Mouse (Mus musculus): Measurements from ENCODE around the gene Ampd3. TPM values are rescaled to one million over a fixed set of nuclear protein-coding genes. Genes with fewer than 3 reads are reported as not detected.
A peak's percentile ranks its signal among the peaks of the same experiment; 100 is the strongest.

The Ampd3 gene
- polyA plus RNA-seq, 1 experiment from 2014 or later, result 11.9 TPM

DNA sequence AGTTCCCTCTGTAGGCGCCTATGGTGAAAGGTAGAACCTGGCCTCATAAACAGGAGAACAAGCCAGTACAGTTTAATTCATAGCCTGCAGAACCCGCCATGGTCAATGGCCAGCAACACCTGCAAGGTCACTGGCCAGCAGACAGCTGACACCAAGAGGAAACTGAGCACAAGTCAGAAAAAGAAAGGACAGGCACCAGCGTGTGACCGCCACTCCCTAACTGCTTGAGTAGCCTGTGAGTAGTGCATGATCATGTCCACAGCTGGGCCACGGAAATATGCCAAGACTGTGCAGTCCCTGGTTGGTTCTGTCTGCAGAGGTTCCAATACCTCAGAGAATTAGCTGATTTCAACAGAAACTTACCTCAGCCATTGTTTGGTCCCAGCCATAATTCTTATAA lies 26.0 kb upstream of the Ampd3 start:
- no peak overlapping the region for H3K4me3 ChIP-seq
- no peaks in the 10 kb centered on the region for H3K9me3 ChIP-seq
- no peak for ATAC-seq (ENCODE audit: low FRiP score, low read depth)
- H3K36me3 ChIP-seq, result no peaks in the 10 kb centered on the region
- no peaks in the 10 kb centered on the region for H3K27me3 ChIP-seq
- WGBS, result 89% methylated on average over 5 of the region's 5 CpGs
- H3K27ac ChIP-seq (replicated peaks), result no peak overlapping the region
- no peak overlapping the region for H3K4me2 ChIP-seq
- H3K4me1 ChIP-seq (replicated peaks), result peaks cover 22% of the 10 kb centered on the region
- no peak overlapping the region for H3K9ac ChIP-seq

DNA sequence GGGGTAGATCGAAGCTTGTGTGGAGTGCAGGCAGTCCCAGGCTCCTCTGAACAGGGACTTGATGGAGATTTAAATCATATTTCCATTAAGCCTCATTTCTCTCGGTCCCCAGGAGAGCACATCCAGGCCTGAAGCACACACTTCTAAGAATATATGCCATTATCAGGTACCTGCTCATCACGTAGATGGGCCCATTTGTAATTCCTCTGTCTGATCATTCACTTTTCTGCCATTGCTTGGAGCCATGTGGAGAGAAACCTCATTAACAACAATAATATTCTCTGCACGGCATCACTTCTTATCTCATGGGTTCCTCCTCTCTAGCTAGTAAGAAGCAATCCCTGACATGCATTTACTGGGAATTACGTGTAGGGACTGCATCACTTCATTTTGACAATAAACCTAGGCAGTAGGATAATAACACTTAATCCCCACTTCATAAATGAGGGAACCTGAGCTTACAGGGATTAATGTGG lies 21.9 kb upstream of the Ampd3 start:
- Histone ChIP-seq H3K4me2 (no peak overlapping the region), H3K4me3 (no peak overlapping the region), H3K9me3 (no peaks in the 10 kb centered on the region), H3K9ac (no peak overlapping the region), H3K27ac (replicated peaks) (0 out of 2 replicates have a peak overlapping the region, but pooled peaks have one; percentile 13), H3K4me1 (replicated peaks) (peaks cover under 1% of the 10 kb centered on the region; the same call in 1 of the 2 replicates), H3K36me3 (no peaks in the 10 kb centered on the region), H3K27me3 (no peaks in the 10 kb centered on the region)
- ATAC-seq (ENCODE audit: low FRiP score, low read depth), result 0 out of 2 replicates have a peak, but pooled peaks have one; percentile 64
- 53% methylated on average over 5 of the region's 5 CpGs for WGBS

DNA sequence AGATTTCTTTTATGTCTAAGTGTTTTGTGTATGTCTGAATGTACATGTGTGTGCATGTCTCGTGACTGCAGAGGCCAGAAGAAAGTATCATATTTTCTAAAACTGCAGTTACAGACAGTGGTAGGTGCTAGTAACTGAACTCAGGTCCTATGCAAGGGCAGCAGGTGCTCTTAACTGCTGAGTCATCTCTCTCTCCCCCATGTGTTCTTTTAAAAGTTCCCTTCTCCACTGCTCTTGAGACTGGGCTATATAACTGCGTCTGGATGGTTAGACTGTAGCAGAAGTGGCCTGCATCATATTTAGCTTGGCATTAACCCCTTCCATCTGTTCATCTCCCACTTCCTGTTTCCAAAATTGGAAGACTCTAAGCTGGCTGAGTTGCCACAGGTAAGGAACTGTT lies 21.2 kb upstream of the Ampd3 start:
- Histone ChIP-seq H3K27ac (replicated peaks) (no peak overlapping the region), H3K36me3 (no peaks in the 10 kb centered on the region), H3K27me3 (no peaks in the 10 kb centered on the region), H3K4me2 (no peak overlapping the region), H3K4me3 (no peak overlapping the region), H3K4me1 (replicated peaks) (no peaks in the 10 kb centered on the region), H3K9ac (no peak overlapping the region), H3K9me3 (no peaks in the 10 kb centered on the region)
- WGBS, result 63% methylated on average over 2 of the region's 2 CpGs
- no peak for ATAC-seq (ENCODE audit: low FRiP score, low read depth)

DNA sequence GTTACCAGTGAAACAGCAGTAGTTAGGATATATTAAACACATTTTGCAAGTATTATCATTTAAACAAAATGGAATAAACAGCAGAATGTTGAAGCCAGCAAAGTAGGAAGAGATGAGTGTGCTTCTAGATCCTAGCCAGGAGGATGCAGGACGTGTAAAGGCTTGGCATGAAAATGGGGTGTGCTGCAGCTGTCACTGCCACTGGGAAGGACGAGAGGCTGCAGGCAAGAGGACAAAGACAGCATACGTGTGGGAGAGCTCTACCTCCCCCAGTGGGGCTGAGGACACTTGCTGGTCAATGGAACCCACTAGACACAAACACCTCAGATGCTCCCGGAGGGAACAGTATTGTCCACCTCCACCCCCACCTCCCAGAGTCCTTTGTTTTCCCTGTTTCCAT lies 17.2 kb upstream of the Ampd3 start:
- no peaks in the 10 kb centered on the region for H3K27me3 ChIP-seq
- no peak overlapping the region for H3K27ac ChIP-seq (replicated peaks)
- H3K4me3 ChIP-seq, result no peak overlapping the region
- no peak overlapping the region for H3K4me2 ChIP-seq
- H3K36me3 ChIP-seq, result no peaks in the 10 kb centered on the region
- no peak for ATAC-seq (ENCODE audit: low FRiP score, low read depth)
- H3K9ac ChIP-seq, result no peak overlapping the region
- no peaks in the 10 kb centered on the region for H3K4me1 ChIP-seq (replicated peaks)
- 35% methylated on average over 4 of the region's 4 CpGs for WGBS
- H3K9me3 ChIP-seq, result no peaks in the 10 kb centered on the region

DNA sequence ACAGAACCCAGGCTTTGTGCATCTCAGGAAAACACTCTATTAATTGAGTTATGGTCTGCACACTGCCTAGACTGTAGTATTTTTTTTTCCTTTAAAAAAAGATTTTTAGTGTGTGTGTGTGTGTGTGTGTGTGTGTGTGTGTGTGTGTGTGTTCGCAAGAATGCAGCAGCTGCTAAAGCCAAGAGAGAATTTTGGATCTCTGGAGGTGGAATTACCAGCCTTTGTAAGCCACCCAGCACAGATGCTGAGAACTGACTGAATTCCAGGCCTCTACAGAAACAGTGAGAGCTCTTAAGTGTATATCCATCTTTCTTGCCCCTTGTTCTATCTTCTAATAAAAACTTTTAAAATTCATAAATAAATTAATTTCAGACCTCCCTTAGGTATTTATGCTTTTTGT lies 16.4 kb upstream of the Ampd3 start:
- ATAC-seq (ENCODE audit: low FRiP score, low read depth), result no peak
- WGBS, result 86% methylated on average over 1 of the region's 1 CpGs

DNA sequence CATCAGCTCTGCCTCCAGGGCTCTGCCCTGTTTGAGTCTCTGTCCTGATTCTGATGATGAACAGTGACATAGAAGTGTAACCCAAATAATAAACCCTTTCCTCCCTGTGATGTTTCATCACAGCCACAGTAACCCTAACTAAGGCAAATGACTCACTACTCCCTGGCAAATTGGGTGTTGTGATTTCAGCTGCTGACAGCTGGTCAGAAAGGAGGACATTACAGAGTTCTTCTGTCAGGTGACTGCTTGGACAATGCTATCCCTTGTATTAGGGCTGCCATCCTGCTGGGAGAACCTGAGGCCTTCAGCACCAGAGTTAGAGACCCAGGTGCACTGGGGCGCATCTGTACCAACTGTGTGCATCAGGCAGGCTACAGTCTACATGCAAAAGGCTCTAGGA lies 14.7 kb upstream of the Ampd3 start:
- Histone ChIP-seq H3K9me3 (no peaks in the 10 kb centered on the region), H3K36me3 (no peaks in the 10 kb centered on the region), H3K4me2 (no peak overlapping the region), H3K27me3 (no peaks in the 10 kb centered on the region), H3K4me3 (no peak overlapping the region), H3K9ac (no peak overlapping the region), H3K4me1 (replicated peaks) (no peaks in the 10 kb centered on the region), H3K27ac (replicated peaks) (no peak overlapping the region)
- WGBS, result 81% methylated on average over 1 of the region's 1 CpGs
- no peak for ATAC-seq (ENCODE audit: low FRiP score, low read depth)

More for the DNA sequence above, 16.4 kb upstream of the Ampd3 start:
- Histone ChIP-seq H3K4me1 (replicated peaks) (no peaks in the 10 kb centered on the region), H3K27me3 (no peaks in the 10 kb centered on the region), H3K36me3 (no peaks in the 10 kb centered on the region), H3K27ac (replicated peaks) (no peak overlapping the region), H3K4me2 (no peak overlapping the region), H3K9ac (no peak overlapping the region), H3K4me3 (no peak overlapping the region), H3K9me3 (no peaks in the 10 kb centered on the region)

DNA sequence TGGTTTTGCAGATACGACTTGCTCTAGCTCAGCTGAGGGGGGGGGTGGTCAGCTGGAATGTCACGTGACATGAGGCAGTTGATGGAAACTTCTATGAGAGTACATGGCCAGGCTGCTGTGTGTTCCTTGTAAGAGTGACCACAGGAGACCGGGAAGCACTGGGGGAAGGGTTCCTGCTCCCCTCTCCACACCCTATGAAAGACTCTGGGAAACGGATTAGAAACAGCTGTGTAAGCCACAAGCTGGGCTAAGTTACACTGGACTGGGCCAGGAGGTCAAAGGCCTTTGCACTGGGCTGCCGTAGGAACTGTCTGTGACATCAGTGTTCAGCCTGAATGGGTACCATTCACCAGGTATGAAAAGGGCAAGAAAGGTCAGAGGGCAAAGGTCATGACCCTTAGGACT lies 14.1 kb upstream of the Ampd3 start:
- H3K4me3 ChIP-seq, result no peak overlapping the region
- H3K36me3 ChIP-seq, result no peaks in the 10 kb centered on the region
- H3K4me1 ChIP-seq (replicated peaks), result no peaks in the 10 kb centered on the region
- H3K9me3 ChIP-seq, result no peaks in the 10 kb centered on the region
- no peak for ATAC-seq (ENCODE audit: low FRiP score, low read depth)
- H3K27me3 ChIP-seq, result no peaks in the 10 kb centered on the region
- 30% methylated on average over 5 of the region's 5 CpGs for WGBS
- no peak overlapping the region for H3K4me2 ChIP-seq
- no peak overlapping the region for H3K27ac ChIP-seq (replicated peaks)
- no peak overlapping the region for H3K9ac ChIP-seq

DNA sequence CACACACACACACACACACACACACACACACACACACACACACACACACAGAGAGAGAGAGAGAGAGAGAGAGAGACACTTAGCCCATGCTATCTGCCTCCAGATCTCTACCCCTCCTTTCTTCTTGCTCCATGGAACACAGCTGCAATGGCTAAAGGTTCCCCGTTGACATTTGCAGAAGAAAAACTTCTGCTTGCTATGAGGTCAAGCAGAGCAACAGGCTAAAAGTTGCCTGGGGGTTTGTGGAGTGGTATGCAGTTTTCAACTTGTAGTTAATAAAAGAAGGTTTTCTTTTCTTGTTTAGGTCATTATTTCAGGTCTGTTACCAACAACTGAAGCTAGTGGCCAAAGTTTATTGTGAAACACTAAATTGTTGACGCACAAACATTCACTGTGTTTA lies 11.6 kb upstream of the Ampd3 start:
- no peak overlapping the region for H3K9ac ChIP-seq
- 69% methylated on average over 2 of the region's 2 CpGs for WGBS

DNA sequence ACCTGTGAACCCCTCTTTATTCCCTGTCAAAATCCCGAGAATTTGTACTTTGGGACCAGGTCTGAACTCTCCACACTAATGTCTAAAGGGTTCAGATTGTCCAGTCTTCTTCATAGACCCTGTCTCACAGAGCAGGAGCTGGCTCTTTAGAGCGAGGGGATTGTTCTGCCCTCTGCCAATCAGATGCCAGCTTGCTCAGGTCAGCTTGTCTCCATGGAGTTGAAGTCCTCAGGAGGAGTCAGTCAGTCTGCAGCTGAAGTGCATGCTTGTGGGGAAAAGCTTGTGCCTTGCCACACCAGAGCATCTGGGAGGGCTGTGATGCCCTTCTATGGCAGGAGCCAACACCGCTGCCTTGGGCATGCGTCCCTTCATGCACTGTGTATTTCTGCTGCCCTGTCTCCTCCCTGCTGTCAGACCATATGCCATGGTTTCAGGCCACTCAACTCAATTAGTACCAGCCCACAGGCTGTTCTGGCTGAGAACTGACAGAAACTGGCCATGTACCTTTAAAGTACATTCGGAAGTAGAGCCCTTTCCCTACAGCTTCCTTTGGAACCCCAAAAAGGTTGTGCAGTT lies 5.3 kb upstream of the Ampd3 start:
- H3K9ac ChIP-seq, result no peak overlapping the region
- H3K9me3 ChIP-seq, result no peaks in the 10 kb centered on the region
- no peak overlapping the region for H3K27ac ChIP-seq (replicated peaks)
- peaks cover 9% of the 10 kb centered on the region for H3K4me1 ChIP-seq (replicated peaks)
- no peak overlapping the region for H3K4me3 ChIP-seq
- WGBS, result 66% methylated on average over 5 of the region's 5 CpGs
- H3K36me3 ChIP-seq, result no peaks in the 10 kb centered on the region
- peak; percentile 77 for ATAC-seq (ENCODE audit: low FRiP score, low read depth)
- H3K4me2 ChIP-seq, result no peak overlapping the region
- H3K27me3 ChIP-seq, result no peaks in the 10 kb centered on the region

More for the DNA sequence above, 11.6 kb upstream of the Ampd3 start:
- Histone ChIP-seq H3K9me3 (no peaks in the 10 kb centered on the region), H3K27me3 (no peaks in the 10 kb centered on the region), H3K36me3 (no peaks in the 10 kb centered on the region), H3K4me2 (no peak overlapping the region), H3K4me1 (replicated peaks) (no peaks in the 10 kb centered on the region), H3K27ac (replicated peaks) (no peak overlapping the region), H3K4me3 (no peak overlapping the region)
- no peak for ATAC-seq (ENCODE audit: low FRiP score, low read depth)

DNA sequence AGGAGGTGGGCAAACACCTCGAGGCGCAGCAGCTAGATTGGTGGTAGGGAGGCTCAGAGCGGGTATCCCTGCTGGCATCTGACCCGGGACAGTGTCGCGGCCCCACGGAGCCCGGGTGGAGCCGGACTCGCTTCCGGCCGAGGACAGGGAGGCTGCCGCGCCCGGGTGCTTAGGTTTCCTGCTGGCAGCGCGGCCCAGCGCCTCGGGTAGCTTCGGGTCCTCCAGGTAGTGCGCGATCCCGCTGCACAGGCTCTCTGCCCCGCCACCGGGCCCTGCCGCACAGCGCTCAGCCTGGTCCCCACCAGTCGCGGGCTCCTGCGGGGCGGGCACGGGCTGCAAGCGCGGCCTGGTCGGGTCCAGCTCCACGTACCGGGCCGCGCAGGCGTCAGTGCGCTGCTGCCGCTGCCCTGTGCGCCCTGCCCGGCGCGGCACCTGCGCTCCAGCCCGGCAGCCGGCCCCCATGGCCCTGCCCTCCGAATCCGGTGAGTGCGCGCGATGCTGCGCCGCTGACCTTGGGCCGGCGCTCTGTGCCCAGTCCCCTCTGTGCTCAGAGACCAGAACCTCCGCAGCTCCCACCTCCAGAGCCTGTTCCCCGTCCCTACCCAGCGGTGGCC lies 552 bp downstream of the Ampd3 start:
- under 1% methylated on average over 58 of the region's 61 CpGs for WGBS
- H3K4me3 ChIP-seq, result peak overlapping the region; percentile 57
- peak overlapping the region; percentile 96 for H3K4me2 ChIP-seq
- peak overlapping the region; percentile 74 for H3K9ac ChIP-seq
- peaks cover 22% of the 10 kb centered on the region for H3K4me1 ChIP-seq (replicated peaks)
- H3K27ac ChIP-seq (replicated peaks), result peak overlapping the region; percentile 47
- peak; percentile 82 for ATAC-seq (ENCODE audit: low FRiP score, low read depth)
- H3K27me3 ChIP-seq, result no peaks in the 10 kb centered on the region
- no peaks in the 10 kb centered on the region for H3K36me3 ChIP-seq
- no peaks in the 10 kb centered on the region for H3K9me3 ChIP-seq

DNA sequence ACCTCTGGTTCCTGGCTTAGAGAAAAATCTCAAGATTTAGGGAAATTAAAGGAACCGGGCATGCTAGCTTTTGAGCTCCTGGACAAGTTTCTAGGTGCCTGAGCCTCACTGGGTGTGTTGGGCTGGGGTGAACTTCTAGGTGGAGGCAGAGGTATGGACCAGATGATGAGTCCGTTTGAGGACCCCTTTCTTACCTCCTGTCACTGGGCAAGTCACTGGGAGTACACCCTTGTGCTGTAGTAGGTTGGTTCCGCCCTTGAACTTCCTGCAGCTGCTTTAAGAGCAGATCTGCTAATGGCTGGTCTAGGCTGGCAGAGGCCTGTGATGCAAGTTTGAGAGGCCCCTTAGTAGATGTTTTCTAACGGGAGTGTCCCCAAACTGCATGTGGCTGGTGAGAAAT lies 1.1 kb downstream of the Ampd3 start:
- H3K36me3 ChIP-seq, result no peaks in the 10 kb centered on the region
- ATAC-seq (ENCODE audit: low FRiP score, low read depth), result no peak
- peaks cover 27% of the 10 kb centered on the region for H3K4me1 ChIP-seq (replicated peaks)
- H3K4me2 ChIP-seq, result peak overlapping the region; percentile 96
- H3K27me3 ChIP-seq, result no peaks in the 10 kb centered on the region
- no peaks in the 10 kb centered on the region for H3K9me3 ChIP-seq
- H3K27ac ChIP-seq (replicated peaks), result no peak overlapping the region
- H3K9ac ChIP-seq, result peak overlapping the region; percentile 74
- 46% methylated on average over 4 of the region's 4 CpGs for WGBS
- H3K4me3 ChIP-seq, result peak overlapping the region; percentile 57

DNA sequence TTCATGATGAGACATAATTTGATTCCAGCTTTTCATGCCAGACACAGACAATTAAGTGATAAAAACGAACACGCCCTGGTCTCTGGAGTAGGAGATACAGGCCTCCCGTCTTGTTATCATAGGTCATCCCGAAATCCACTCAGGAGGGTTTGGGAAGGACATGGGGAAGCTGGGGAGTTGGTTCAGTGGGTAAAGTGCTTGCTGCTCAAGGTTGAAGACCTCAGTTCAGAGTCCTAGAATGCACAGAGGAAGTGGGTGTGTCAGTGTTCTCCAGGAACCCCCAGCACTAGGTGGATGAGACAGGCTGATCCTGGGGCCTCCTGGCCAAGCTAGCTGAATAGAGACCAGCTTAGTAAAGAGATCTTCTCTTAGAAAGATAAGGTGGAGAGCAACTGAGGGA lies 2.9 kb downstream of the Ampd3 start:
- no peak overlapping the region for H3K4me3 ChIP-seq
- H3K27me3 ChIP-seq, result no peaks in the 10 kb centered on the region
- H3K9me3 ChIP-seq, result no peaks in the 10 kb centered on the region
- H3K4me1 ChIP-seq (replicated peaks), result peaks cover 35% of the 10 kb centered on the region
- no peak overlapping the region for H3K4me2 ChIP-seq
- no peak overlapping the region for H3K27ac ChIP-seq (replicated peaks)
- ATAC-seq (ENCODE audit: low FRiP score, low read depth), result no peak
- 83% methylated on average over 4 of the region's 4 CpGs for WGBS
- H3K36me3 ChIP-seq, result no peaks in the 10 kb centered on the region
- no peak overlapping the region for H3K9ac ChIP-seq

DNA sequence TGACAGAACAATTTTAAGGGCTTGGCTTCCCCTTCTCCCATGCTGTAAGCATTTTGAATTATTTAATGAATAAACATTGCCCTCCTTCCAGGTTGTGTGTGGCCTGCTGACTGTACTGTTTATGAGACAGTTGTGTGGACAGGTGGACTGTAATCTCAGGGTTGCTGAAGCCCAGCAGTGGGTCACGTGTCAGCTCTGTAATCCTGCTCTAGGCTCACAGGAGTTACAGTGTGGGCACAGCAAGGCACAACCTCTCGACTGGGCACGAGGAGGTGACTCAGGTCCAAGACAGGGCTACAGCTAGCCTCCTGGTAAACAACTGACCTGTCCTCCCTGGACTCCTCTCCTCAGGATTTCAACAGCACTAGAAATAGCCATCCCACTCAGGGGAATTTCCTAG lies 4.3 kb downstream of the Ampd3 start:
- H3K4me2 ChIP-seq, result no peak overlapping the region
- H3K27me3 ChIP-seq, result no peaks in the 10 kb centered on the region
- H3K4me3 ChIP-seq, result no peak overlapping the region
- WGBS, result 92% methylated on average over 3 of the region's 3 CpGs
- peaks cover 35% of the 10 kb centered on the region for H3K4me1 ChIP-seq (replicated peaks)
- H3K27ac ChIP-seq (replicated peaks), result no peak overlapping the region
- no peaks in the 10 kb centered on the region for H3K9me3 ChIP-seq
- no peaks in the 10 kb centered on the region for H3K36me3 ChIP-seq
- no peak overlapping the region for H3K9ac ChIP-seq
- no peak for ATAC-seq (ENCODE audit: low FRiP score, low read depth)

Data from hindbrain, embryonic 15.5 days (tissue).